Mouse (Mus musculus) E14TG2a.4 (cell line): ENCODE measurements around the gene Ptpn13.
A peak's percentile ranks its signal among the peaks of the same experiment; 100 is the strongest.

ENCODE experiments used
- H3K27me3 ChIP-seq: 2 replicates; pipeline ENCODE4 v1.6.1; 2014; ENCODE audit warnings: low read length, control low read depth; ENCODE audit not compliant: insufficient read depth
- H3K36me3 ChIP-seq: 2 replicates; pipeline ENCODE4 v1.6.1; 2014; ENCODE audit warnings: low read length, control low read depth; ENCODE audit not compliant: insufficient read depth
- H3K4me1 ChIP-seq: replicated peaks from 2 replicates; pipeline ENCODE4 v1.6.1; 2014; ENCODE audit warnings: low read depth, low read length, control low read depth
- H3K4me3 ChIP-seq: replicated peaks from 2 replicates; pipeline ENCODE4 v1.5.1; 2014; ENCODE audit warnings: mild to moderate bottlenecking, low read length
- H3K9me3 ChIP-seq: 2 replicates; pipeline ENCODE4 v1.6.1; 2014; ENCODE audit warnings: low read length, control low read depth
- CTCF ChIP-seq: conservative IDR thresholded peaks from 2 replicates; pipeline ENCODE4 v1.5.1; 2014; ENCODE audit warnings: low read length
- NANOG ChIP-seq: IDR thresholded peaks from 2 replicates; pipeline ENCODE4 v1.6.1; 2014; ENCODE audit warnings: borderline replicate concordance, low read length, mixed read lengths
- POU5F1 ChIP-seq: IDR thresholded peaks from 2 replicates; pipeline ENCODE4 v1.6.1; 2014; ENCODE audit warnings: low read length, borderline replicate concordance

Ptpn13 gene

DNA sequence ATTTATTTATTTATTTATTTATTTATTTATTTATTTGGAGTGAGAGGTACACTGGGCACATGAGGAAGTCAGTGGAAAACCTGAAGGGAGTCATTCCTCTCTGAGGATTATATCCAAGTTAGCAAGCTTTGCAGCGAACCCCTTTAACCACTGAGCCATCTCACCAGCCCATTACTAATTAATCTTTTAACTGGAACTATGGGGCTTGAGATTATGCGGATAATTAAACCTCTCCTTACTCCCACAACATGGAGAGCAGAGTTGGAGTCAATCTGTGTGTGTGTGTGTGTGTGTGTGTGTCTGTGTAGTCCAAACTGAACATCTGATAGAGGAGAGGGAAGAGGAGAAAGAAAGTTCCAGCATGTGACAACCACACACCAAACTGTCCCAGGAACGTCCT lies 10.4 kb upstream of the Ptpn13 start:
- H3K36me3 ChIP-seq = no peaks in the 10 kb centered on the region
- peaks cover 20% of the 10 kb centered on the region for H3K4me1 ChIP-seq
- peaks cover 11% of the 10 kb centered on the region for H3K27me3 ChIP-seq
- H3K4me3 ChIP-seq = no peak overlapping the region
- TF ChIP-seq POU5F1 = no peak
- no peak for TF ChIP-seq NANOG
- TF ChIP-seq CTCF = no peak
- H3K9me3 ChIP-seq = peaks cover 16% of the 10 kb centered on the region

DNA sequence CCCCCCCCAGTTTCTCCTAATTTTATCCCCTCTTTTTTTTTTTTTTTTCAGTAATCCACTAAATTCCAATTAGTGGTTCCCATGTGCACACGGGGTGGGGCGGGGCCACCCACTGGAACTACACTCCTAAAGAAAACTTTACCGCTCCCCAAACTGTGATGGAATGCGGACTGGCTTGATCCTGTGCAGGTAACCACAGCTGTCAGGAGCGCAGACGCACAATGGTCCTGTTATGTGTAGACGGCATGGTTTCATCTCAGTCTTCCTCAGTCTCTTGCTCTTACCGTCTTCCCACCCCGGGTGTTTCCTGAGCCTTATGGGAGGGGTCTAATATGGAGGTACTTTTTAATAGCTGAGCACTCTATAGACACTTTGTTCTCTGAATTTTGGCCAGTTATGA lies 7.0 kb upstream of the Ptpn13 start:
- Histone ChIP-seq H3K4me1 (peaks cover 50% of the 10 kb centered on the region), H3K9me3 (no peaks in the 10 kb centered on the region), H3K36me3 (no peaks in the 10 kb centered on the region), H3K4me3 (no peak overlapping the region), H3K27me3 (peaks cover 33% of the 10 kb centered on the region)
- no peak for TF ChIP-seq POU5F1
- no peak for TF ChIP-seq NANOG
- no peak for TF ChIP-seq CTCF

DNA sequence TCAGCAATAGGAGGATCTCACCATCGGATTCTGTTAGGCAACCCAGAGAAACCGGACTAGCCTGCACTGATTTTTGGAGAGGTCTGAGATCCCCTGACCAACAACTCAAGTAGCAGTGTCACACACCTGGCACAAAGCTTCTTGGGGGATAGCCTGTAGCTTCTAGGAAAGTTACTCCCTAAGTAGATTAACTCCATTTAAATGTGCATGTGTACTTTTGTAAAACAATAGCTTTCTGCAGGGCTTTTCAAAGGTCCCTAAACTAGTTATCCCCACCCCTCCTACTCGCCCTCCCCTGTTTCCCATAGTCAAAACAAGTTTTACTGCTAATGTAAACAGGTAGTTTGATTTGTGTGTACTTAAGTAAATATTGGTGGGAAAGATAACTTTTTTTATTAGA lies 6.1 kb upstream of the Ptpn13 start:
- TF ChIP-seq NANOG = peak; percentile 42; the same call in 1 of the 2 replicates
- TF ChIP-seq POU5F1 = no peak
- Histone ChIP-seq H3K4me1 (peaks cover 59% of the 10 kb centered on the region), H3K27me3 (peaks cover 36% of the 10 kb centered on the region), H3K4me3 (peak overlapping the region; percentile 13; the same call in 1 of the 2 replicates), H3K36me3 (no peaks in the 10 kb centered on the region), H3K9me3 (no peaks in the 10 kb centered on the region)

DNA sequence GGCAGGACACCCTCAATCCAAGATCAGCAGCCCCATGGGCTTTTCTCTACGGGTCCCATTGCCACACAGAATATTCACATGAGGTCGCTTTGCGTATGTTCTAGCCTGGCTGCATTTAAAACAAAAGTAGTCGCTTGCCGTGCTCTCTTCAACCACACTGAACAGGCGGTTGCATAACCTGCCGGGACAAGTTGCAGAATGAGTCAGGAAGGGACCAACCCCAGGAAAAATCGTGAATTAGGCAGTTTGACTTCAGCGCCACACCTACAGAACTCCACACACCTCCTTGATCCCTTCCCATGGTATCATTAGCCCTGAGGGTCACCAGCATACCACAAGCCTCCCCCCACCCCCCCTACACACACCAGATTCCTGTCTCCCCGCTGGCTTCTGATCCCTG lies 4.4 kb upstream of the Ptpn13 start:
- Histone ChIP-seq H3K4me1 (peaks cover 66% of the 10 kb centered on the region), H3K27me3 (peaks cover 41% of the 10 kb centered on the region), H3K9me3 (no peaks in the 10 kb centered on the region), H3K36me3 (no peaks in the 10 kb centered on the region), H3K4me3 (peak overlapping the region; percentile 13; the same call in 1 of the 2 replicates)
- TF ChIP-seq CTCF = no peak
- no peak for TF ChIP-seq NANOG
- no peak for TF ChIP-seq POU5F1

DNA sequence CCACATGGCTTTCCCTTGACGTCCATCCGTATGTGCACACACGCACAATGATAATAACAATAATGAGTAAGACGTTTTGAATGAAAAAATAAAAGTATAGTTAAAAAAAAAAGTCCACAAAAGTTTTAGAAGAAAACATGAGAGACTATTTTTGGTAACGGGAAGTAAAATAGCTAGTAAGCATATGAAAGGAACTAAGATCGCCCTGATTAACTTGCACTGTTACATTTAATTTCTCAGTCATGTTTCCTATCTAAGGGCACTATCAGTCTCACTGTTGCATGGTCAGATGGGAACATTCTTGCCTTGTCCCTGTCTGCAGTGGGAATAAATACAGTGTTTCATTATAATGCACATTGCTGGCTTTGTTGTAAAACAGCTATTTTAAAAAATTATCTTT lies 2.4 kb upstream of the Ptpn13 start:
- H3K4me3 ChIP-seq = no peak overlapping the region
- no peaks in the 10 kb centered on the region for H3K36me3 ChIP-seq
- peaks cover 44% of the 10 kb centered on the region for H3K27me3 ChIP-seq
- no peaks in the 10 kb centered on the region for H3K9me3 ChIP-seq
- TF ChIP-seq NANOG (no peak), POU5F1 (no peak), CTCF (no peak)
- peaks cover 83% of the 10 kb centered on the region for H3K4me1 ChIP-seq

DNA sequence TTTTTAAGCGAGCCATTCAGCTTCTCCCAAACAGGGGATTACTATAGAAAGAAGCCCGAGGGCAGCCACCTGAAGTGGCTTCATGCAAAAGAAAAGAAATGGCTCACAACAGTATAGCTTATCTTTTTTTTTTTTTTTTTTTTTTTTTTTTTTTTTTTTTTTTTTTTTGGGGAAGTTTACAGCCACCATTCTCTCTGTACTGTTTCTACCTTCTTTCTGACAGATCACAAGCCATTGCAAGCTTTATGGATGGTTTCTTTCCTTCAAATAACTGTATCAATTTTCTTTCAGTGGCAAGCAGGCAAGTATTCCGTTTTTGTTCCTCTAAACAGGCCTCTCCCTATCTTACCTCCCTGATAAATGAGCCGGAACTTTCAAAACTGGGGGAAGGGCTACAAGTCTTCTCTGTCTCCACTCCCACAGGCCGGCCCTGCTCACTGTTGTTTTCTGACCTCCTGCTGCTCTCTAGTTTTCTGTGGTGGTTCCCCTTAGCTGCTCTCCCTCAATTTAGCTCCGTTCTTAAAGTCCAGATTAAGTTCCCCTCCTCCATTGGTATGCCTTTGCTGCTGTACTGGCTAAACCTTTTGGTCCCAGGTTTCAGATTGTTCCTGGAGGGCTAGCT lies 1.6 kb upstream of the Ptpn13 start:
- Histone ChIP-seq H3K9me3 (no peaks in the 10 kb centered on the region), H3K27me3 (peaks cover 44% of the 10 kb centered on the region), H3K4me3 (peak overlapping the region; percentile 91; the same call in 1 of the 2 replicates), H3K4me1 (peaks cover 82% of the 10 kb centered on the region), H3K36me3 (no peaks in the 10 kb centered on the region)
- TF ChIP-seq NANOG = no peak
- no peak for TF ChIP-seq CTCF
- TF ChIP-seq POU5F1 = no peak

DNA sequence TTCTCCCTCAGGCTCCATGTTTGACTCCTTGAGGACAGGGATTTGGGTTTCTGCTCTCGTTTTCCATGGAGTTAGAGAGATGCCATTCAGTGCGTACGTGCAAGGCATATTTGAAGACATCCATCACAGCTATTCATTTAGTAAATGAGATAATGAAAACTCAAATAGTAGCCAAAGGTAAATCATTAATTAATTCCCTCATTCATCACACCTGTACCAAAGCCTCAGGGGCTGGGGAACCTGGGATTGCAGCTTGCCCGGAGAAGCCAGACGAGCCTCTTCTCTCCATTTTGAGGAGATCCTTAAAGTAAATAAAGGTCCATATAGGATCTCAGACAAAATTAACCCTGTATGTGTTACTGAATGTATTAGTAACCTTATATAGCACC lies 1.1 kb upstream of the Ptpn13 start:
- peaks cover 82% of the 10 kb centered on the region for H3K4me1 ChIP-seq
- peak overlapping the region; percentile 91 for H3K4me3 ChIP-seq
- no peaks in the 10 kb centered on the region for H3K36me3 ChIP-seq
- TF ChIP-seq POU5F1 = no peak
- TF ChIP-seq CTCF = no peak
- no peak for TF ChIP-seq NANOG
- no peaks in the 10 kb centered on the region for H3K9me3 ChIP-seq
- H3K27me3 ChIP-seq = peaks cover 44% of the 10 kb centered on the region

DNA sequence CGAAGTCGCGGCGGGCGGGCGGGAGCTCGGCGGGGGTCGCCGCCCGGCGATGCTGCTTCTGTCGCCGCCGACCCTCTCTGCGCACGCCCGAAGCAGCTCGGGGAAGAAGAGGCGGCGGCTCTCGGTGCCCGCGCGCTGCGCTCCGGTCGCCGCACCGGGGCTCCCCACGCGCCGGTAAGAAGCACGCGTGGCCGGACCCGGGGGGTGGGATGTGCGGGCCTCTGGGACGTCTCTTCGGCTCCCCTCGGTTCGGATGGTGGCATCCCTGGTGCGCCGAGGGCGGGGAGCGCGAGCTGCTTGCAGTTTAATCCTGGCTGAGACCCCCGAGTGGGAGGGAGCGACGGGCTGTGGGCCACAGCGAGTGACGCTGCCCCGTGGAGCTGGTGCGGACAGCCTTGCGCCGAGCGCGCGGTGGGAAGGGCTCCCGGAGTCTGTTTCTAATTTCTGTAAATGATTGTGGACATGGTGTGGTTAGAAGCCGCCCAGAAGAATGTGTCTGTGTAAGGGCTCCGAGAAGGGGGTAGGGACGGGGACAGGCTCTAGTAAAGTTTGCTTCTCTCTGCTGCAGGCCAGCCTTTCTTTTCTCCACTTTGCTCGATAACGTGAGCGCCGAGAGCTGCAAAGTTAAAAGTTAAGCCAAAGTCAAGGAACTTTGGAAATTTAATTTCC lies 505 bp downstream of the Ptpn13 start:
- Histone ChIP-seq H3K27me3 (peaks cover 40% of the 10 kb centered on the region), H3K36me3 (no peaks in the 10 kb centered on the region), H3K9me3 (no peaks in the 10 kb centered on the region), H3K4me1 (peaks cover 77% of the 10 kb centered on the region), H3K4me3 (peak overlapping the region; percentile 91)
- TF ChIP-seq NANOG = no peak
- no peak for TF ChIP-seq POU5F1
- TF ChIP-seq CTCF = no peak
